Mouse (Mus musculus): Measurements from ENCODE around the gene Slc7a4. TPM values are rescaled to one million over a fixed set of nuclear protein-coding genes. Genes with fewer than 3 reads are reported as not detected.
"Not testable (repeated sequence)": the region's sequence is repeated elsewhere in the genome, so short reads cannot be mapped to it uniquely, and the experiment has no call there.

Slc7a4 gene
- polyA plus RNA-seq, 1 experiment: not detected

- no peak overlapping the region for H3K27ac ChIP-seq (replicated peaks; ENCODE audit: low read depth, low read length)
- H3K4me3 ChIP-seq (ENCODE audit: insufficient read depth, low read depth, low read length): peak overlapping the region; percentile 61
Observed at GRCm38 (mm10) chr16:17576825-17577215, 6.2 kb downstream of the Slc7a4 start.

GRCm38 (mm10) chr16:17575870-17576824, 6.9 kb downstream of the Slc7a4 start:
- H3K4me1 ChIP-seq (ENCODE audit: control insufficient read depth, insufficient read depth, insufficient read length, low read length): no peaks in the 10 kb centered on the region
- H3K4me3 ChIP-seq (ENCODE audit: insufficient read depth, low read depth, low read length): peak overlapping the region; percentile 61
- H3K27ac ChIP-seq (replicated peaks; ENCODE audit: low read depth, low read length): no peak overlapping the region

More at GRCm38 (mm10) chr16:17576825-17577215, 6.2 kb downstream of the Slc7a4 start:
- no peaks in the 10 kb centered on the region for H3K4me1 ChIP-seq (ENCODE audit: control insufficient read depth, insufficient read depth, insufficient read length, low read length)

DNA sequence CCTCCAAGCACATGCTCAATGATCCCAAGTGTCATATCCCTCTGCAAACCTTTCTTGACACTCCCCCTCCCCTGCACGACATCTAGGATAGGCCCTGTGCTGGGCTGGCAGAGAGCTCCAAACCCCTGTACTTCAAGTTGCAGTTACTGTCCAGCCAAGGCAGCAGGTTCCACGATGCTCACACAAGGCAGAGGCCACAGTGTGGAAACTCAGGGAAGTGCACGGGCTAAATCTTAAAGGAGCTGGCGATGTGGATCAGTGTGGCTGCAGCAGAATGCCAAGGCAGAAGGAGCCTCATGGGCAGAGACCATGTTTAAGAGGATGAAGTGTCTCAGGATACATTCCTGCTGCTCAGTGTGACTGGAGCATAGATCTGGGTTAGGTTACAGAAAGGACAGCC, 16.8 kb downstream of the Slc7a4 start:
- H3K27ac ChIP-seq (replicated peaks; ENCODE audit: low read depth, low read length): no peak overlapping the region
- H3K4me3 ChIP-seq (ENCODE audit: insufficient read depth, low read depth, low read length): no peak overlapping the region
- no peaks in the 10 kb centered on the region for H3K4me1 ChIP-seq (ENCODE audit: control insufficient read depth, insufficient read depth, insufficient read length, low read length)

- H3K27ac ChIP-seq (replicated peaks; ENCODE audit: low read depth, low read length): no peak overlapping the region
- H3K4me1 ChIP-seq (ENCODE audit: control insufficient read depth, insufficient read depth, insufficient read length, low read length): no peaks in the 10 kb centered on the region
- no peak overlapping the region for H3K4me3 ChIP-seq (ENCODE audit: insufficient read depth, low read depth, low read length)
Observed at GRCm38 (mm10) chr16:17564771-17565170, 18.2 kb downstream of the Slc7a4 start.

DNA sequence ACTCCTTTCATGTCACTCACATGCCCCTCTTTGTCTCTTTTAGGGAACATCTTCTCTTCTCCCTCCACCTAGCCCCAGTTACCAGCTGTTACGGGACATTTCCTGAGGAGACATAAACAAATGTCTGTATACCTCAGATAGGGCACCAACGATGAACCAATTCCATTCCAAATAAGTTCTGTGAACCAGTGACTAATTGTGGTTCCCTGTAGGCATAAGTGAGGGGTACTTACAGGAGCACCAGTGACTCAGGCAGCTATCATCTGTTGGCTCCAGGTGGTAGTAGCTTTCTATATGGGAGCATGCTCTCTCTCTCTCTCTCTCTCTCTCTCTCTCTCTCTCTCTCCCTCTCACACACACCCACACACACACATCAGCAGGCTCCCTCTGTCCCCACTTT, 18.8 kb downstream of the Slc7a4 start:
- no peak overlapping the region for H3K4me3 ChIP-seq (ENCODE audit: insufficient read depth, low read depth, low read length)
- no peak overlapping the region for H3K27ac ChIP-seq (replicated peaks; ENCODE audit: low read depth, low read length)
- H3K4me1 ChIP-seq (ENCODE audit: control insufficient read depth, insufficient read depth, insufficient read length, low read length): no peaks in the 10 kb centered on the region

DNA sequence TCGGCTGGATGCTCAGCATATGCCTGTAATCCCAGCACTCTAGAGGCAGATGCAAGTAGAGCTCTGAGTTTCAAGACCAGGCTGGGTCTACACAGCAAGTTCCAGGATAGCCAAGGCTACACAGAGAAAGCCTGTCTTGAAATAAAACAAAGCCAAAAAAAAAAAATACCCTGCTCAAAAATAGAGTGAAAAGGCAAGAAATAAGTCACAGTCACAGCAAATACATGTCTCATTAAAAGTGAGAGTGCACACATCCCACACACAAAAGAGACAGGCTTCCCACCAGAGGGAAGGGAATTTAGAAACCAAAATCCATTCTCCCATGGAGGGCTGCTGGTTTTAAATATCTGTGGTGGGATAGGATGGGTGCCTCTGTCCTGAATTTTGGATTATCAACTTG, 19.4 kb downstream of the Slc7a4 start:
- H3K27ac ChIP-seq (replicated peaks; ENCODE audit: low read depth, low read length): no peak overlapping the region
- no peaks in the 10 kb centered on the region for H3K4me1 ChIP-seq (ENCODE audit: control insufficient read depth, insufficient read depth, insufficient read length, low read length)

GRCm38 (mm10) chr16:17561751-17562208, 21.2 kb downstream of the Slc7a4 start, which contains the start of gene P2rx6:
Gene P2rx6, plus strand, starts transcription at chr16:17561885.
- peak within 1 kb of the TSS; percentile 59 for H3K4me3 ChIP-seq (ENCODE audit: insufficient read depth, low read depth, low read length)
- no peak within 1 kb of the TSS for H3K27ac ChIP-seq (replicated peaks; ENCODE audit: low read depth, low read length)

More for the DNA sequence above, 19.4 kb downstream of the Slc7a4 start:
- H3K4me3 ChIP-seq (ENCODE audit: insufficient read depth, low read depth, low read length): no peak overlapping the region

GRCm38 (mm10) chr16:17561128-17561750, 21.8 kb downstream of the Slc7a4 start, which contains the start of gene Lrrc74b:
Gene Lrrc74b, minus strand, starts transcription at chr16:17561247.
- Histone ChIP-seq H3K4me3 (ENCODE audit: insufficient read depth, low read depth, low read length) (peak within 1 kb of the TSS; percentile 59), H3K27ac (replicated peaks; ENCODE audit: low read depth, low read length) (no peak within 1 kb of the TSS), H3K4me1 (ENCODE audit: control insufficient read depth, insufficient read depth, insufficient read length, low read length) (no peaks in the 10 kb centered on the region)

More at GRCm38 (mm10) chr16:17561751-17562208, 21.2 kb downstream of the Slc7a4 start, which contains the start of gene P2rx6:
- H3K4me1 ChIP-seq (ENCODE audit: control insufficient read depth, insufficient read depth, insufficient read length, low read length): no peaks in the 10 kb centered on the region

GRCm38 (mm10) chr16:17559396-17560027, 23.5 kb downstream of the Slc7a4 start:
- H3K4me3 ChIP-seq (ENCODE audit: insufficient read depth, low read depth, low read length): no peak overlapping the region
- H3K4me1 ChIP-seq (ENCODE audit: control insufficient read depth, insufficient read depth, insufficient read length, low read length): no peaks in the 10 kb centered on the region
- no peak overlapping the region for H3K27ac ChIP-seq (replicated peaks; ENCODE audit: low read depth, low read length)

- no peak overlapping the region for H3K4me3 ChIP-seq (ENCODE audit: insufficient read depth, low read depth, low read length)
- no peak overlapping the region for H3K27ac ChIP-seq (replicated peaks; ENCODE audit: low read depth, low read length)
- no peaks in the 10 kb centered on the region for H3K4me1 ChIP-seq (ENCODE audit: control insufficient read depth, insufficient read depth, insufficient read length, low read length)
Observed at GRCm38 (mm10) chr16:17558811-17559210, 24.2 kb downstream of the Slc7a4 start.

- H3K4me3 ChIP-seq (ENCODE audit: insufficient read depth, low read depth, low read length): no peak overlapping the region
- H3K4me1 ChIP-seq (ENCODE audit: control insufficient read depth, insufficient read depth, insufficient read length, low read length): no peaks in the 10 kb centered on the region
- no peak overlapping the region for H3K27ac ChIP-seq (replicated peaks; ENCODE audit: low read depth, low read length)
Observed at GRCm38 (mm10) chr16:17557947-17558480, 25.0 kb downstream of the Slc7a4 start.

- H3K4me3 ChIP-seq (ENCODE audit: insufficient read depth, low read depth, low read length): no peak overlapping the region
- H3K27ac ChIP-seq (replicated peaks; ENCODE audit: low read depth, low read length): no peak overlapping the region
- H3K4me1 ChIP-seq (ENCODE audit: control insufficient read depth, insufficient read depth, insufficient read length, low read length): no peaks in the 10 kb centered on the region
Observed at GRCm38 (mm10) chr16:17556907-17557306, 26.1 kb downstream of the Slc7a4 start.

GRCm38 (mm10) chr16:17556180-17556579, 26.8 kb downstream of the Slc7a4 start:
- Histone ChIP-seq H3K4me3 (ENCODE audit: insufficient read depth, low read depth, low read length) (no peak overlapping the region), H3K4me1 (ENCODE audit: control insufficient read depth, insufficient read depth, insufficient read length, low read length) (no peaks in the 10 kb centered on the region), H3K27ac (replicated peaks; ENCODE audit: low read depth, low read length) (no peak overlapping the region)

- H3K4me1 ChIP-seq (ENCODE audit: control insufficient read depth, insufficient read depth, insufficient read length, low read length); H3K27ac ChIP-seq (replicated peaks; ENCODE audit: low read depth, low read length); H3K4me3 ChIP-seq (ENCODE audit: insufficient read depth, low read depth, low read length): not testable (repeated sequence)
Observed at GRCm38 (mm10) chr16:17554702-17555101, 28.3 kb downstream of the Slc7a4 start.
